Mouse (Mus musculus): ENCODE measurements around the gene Ndrg2. TPM values are rescaled to one million over a fixed set of nuclear protein-coding genes. Genes with fewer than 3 reads are reported as not detected.
"Not testable (repeated sequence)": the region's sequence is repeated elsewhere in the genome, so short reads cannot be mapped to it uniquely, and the experiment has no call there.

The Ndrg2 gene
- polyA plus RNA-seq, 1 experiment from 2014 or later = 92.7 TPM

- WGBS = 0% methylated on average over 43 of the region's 43 CpGs
- H3K4me3 ChIP-seq = peak within 1 kb of the TSS; percentile 85
- H3K27ac ChIP-seq = peak within 1 kb of the TSS; percentile 90
- no peaks in the 10 kb centered on the region for H3K9me3 ChIP-seq
- peak; percentile 98 for DNase-seq (ENCODE audit: low spot score)
- H3K4me1 ChIP-seq = peaks cover 12% of the 10 kb centered on the region
- peaks cover 35% of the 10 kb centered on the region for H3K36me3 ChIP-seq
- H3K27me3 ChIP-seq (ENCODE audit: insufficient read depth, poor library complexity, severe bottlenecking) = no peaks in the 10 kb centered on the region
Measured at GRCm38 (mm10) chr14:51884598-51885331, 29.2 kb downstream of the Ndrg2 start, which contains the start of gene Mettl17. TSS of gene Mettl17 (plus strand) at chr14:51884842.

GRCm38 (mm10) chr14:51884031-51884544, 29.9 kb downstream of the Ndrg2 start:
- Histone ChIP-seq H3K9me3 (no peaks in the 10 kb centered on the region), H3K4me3 (peak overlapping the region; percentile 85), H3K27me3 (ENCODE audit: insufficient read depth, poor library complexity, severe bottlenecking) (no peaks in the 10 kb centered on the region), H3K36me3 (peaks cover 28% of the 10 kb centered on the region), H3K27ac (peak overlapping the region; percentile 90), H3K4me1 (peaks cover 12% of the 10 kb centered on the region)
- no peak for DNase-seq (ENCODE audit: low spot score)
- WGBS = 1% methylated on average over 14 of the region's 14 CpGs

GRCm38 (mm10) chr14:51883527-51884030, 30.4 kb downstream of the Ndrg2 start:
- Histone ChIP-seq H3K27ac (peak overlapping the region; percentile 90), H3K36me3 (peaks cover 23% of the 10 kb centered on the region), H3K4me3 (peak overlapping the region; percentile 85), H3K9me3 (no peaks in the 10 kb centered on the region), H3K4me1 (peaks cover 12% of the 10 kb centered on the region), H3K27me3 (ENCODE audit: insufficient read depth, poor library complexity, severe bottlenecking) (no peaks in the 10 kb centered on the region)
- WGBS = under 1% methylated on average over 4 of the region's 4 CpGs
- DNase-seq (ENCODE audit: low spot score) = peak; percentile 81

GRCm38 (mm10) chr14:51877517-51877916, 36.4 kb downstream of the Ndrg2 start:
- Histone ChIP-seq H3K4me1 (no peaks in the 10 kb centered on the region), H3K9me3 (no peaks in the 10 kb centered on the region), H3K27me3 (ENCODE audit: insufficient read depth, poor library complexity, severe bottlenecking) (no peaks in the 10 kb centered on the region), H3K27ac (no peak overlapping the region), H3K36me3 (no peaks in the 10 kb centered on the region), H3K4me3 (no peak overlapping the region)
- no peak for DNase-seq (ENCODE audit: low spot score)
- 78% methylated on average over 3 of the region's 3 CpGs for WGBS

- Histone ChIP-seq H3K9me3 (no peaks in the 10 kb centered on the region), H3K4me1 (no peaks in the 10 kb centered on the region), H3K36me3 (no peaks in the 10 kb centered on the region), H3K4me3 (no peak overlapping the region), H3K27me3 (ENCODE audit: insufficient read depth, poor library complexity, severe bottlenecking) (no peaks in the 10 kb centered on the region), H3K27ac (no peak overlapping the region)
- 78% methylated on average over 9 of the region's 9 CpGs for WGBS
- no peak for DNase-seq (ENCODE audit: low spot score)
Measured at GRCm38 (mm10) chr14:51871741-51872140, 42.2 kb downstream of the Ndrg2 start.

GRCm38 (mm10) chr14:51870756-51871155, 43.2 kb downstream of the Ndrg2 start:
- WGBS = 64% methylated on average over 2 of the region's 2 CpGs
- Histone ChIP-seq H3K36me3 (no peaks in the 10 kb centered on the region), H3K4me3 (no peak overlapping the region), H3K27ac (no peak overlapping the region), H3K4me1 (no peaks in the 10 kb centered on the region), H3K9me3 (no peaks in the 10 kb centered on the region), H3K27me3 (ENCODE audit: insufficient read depth, poor library complexity, severe bottlenecking) (no peaks in the 10 kb centered on the region)
- DNase-seq (ENCODE audit: low spot score) = no peak

- WGBS = 6% methylated on average over 1 of the region's 1 CpGs
- H3K36me3 ChIP-seq; H3K9me3 ChIP-seq; H3K4me1 ChIP-seq; DNase-seq (ENCODE audit: low spot score); H3K4me3 ChIP-seq; H3K27ac ChIP-seq; H3K27me3 ChIP-seq (ENCODE audit: insufficient read depth, poor library complexity, severe bottlenecking): not testable (repeated sequence)
Measured at GRCm38 (mm10) chr14:51863603-51864002, 50.4 kb downstream of the Ndrg2 start.

GRCm38 (mm10) chr14:51855280-51855679, 58.7 kb downstream of the Ndrg2 start:
- WGBS = 74% methylated on average over 7 of the region's 7 CpGs
- H3K9me3 ChIP-seq; H3K27ac ChIP-seq; DNase-seq (ENCODE audit: low spot score); H3K4me1 ChIP-seq; H3K4me3 ChIP-seq; H3K27me3 ChIP-seq (ENCODE audit: insufficient read depth, poor library complexity, severe bottlenecking); H3K36me3 ChIP-seq: not testable (repeated sequence)

Other genes with a start within 250 kb of the Ndrg2 start
- gene Gm17079, start 218.7 kb downstream of the Ndrg2 start, polyA plus RNA-seq (2016; fragmentation: Nextera tagmentation; extraction: Ambion mirVana) = not detected in 2 replicates
- not detected in 2 replicates for gene Gm5800, start 197.0 kb downstream of the Ndrg2 start, polyA plus RNA-seq (2016; fragmentation: Nextera tagmentation; extraction: Ambion mirVana)
- gene Ang4, start 140.6 kb downstream of the Ndrg2 start, polyA plus RNA-seq (2016; fragmentation: Nextera tagmentation; extraction: Ambion mirVana) = not detected in 2 replicates
- gene AY358078, start 114.1 kb downstream of the Ndrg2 start, polyA plus RNA-seq (2016; fragmentation: Nextera tagmentation; extraction: Ambion mirVana) = not detected in 2 replicates
- not detected in 2 replicates for gene Ear6, start 60.5 kb downstream of the Ndrg2 start, polyA plus RNA-seq (2016; fragmentation: Nextera tagmentation; extraction: Ambion mirVana)
- gene Mettl17, start 29.3 kb downstream of the Ndrg2 start, polyA plus RNA-seq (2016; fragmentation: Nextera tagmentation; extraction: Ambion mirVana) = 40.0 and 45.1 TPM in 2 replicates
- 0.53 and 0.63 TPM in 2 replicates for gene Slc39a2, start 21.3 kb downstream of the Ndrg2 start, polyA plus RNA-seq (2016; fragmentation: Nextera tagmentation; extraction: Ambion mirVana)
- not detected in 2 replicates for gene Tppp2, start 4.3 kb upstream of the Ndrg2 start, polyA plus RNA-seq (2016; fragmentation: Nextera tagmentation; extraction: Ambion mirVana)
- not detected in 2 replicates for gene Rnase13, start 8.6 kb upstream of the Ndrg2 start, polyA plus RNA-seq (2016; fragmentation: Nextera tagmentation; extraction: Ambion mirVana)
- 72.3 and 86.4 TPM in 2 replicates for gene Arhgef40, start 70.6 kb upstream of the Ndrg2 start, polyA plus RNA-seq (2016; fragmentation: Nextera tagmentation; extraction: Ambion mirVana)
- gene Tmem253, start 101.5 kb upstream of the Ndrg2 start, polyA plus RNA-seq (2016; fragmentation: Nextera tagmentation; extraction: Ambion mirVana) = 0.27 and 0.57 TPM in 2 replicates
- gene Zfp219, start 106.6 kb upstream of the Ndrg2 start, polyA plus RNA-seq (2016; fragmentation: Nextera tagmentation; extraction: Ambion mirVana) = 21.5 and 31.1 TPM in 2 replicates
- gene Olfr221, start 128.3 kb upstream of the Ndrg2 start, polyA plus RNA-seq (2016; fragmentation: Nextera tagmentation; extraction: Ambion mirVana) = not detected in 2 replicates
- gene Hnrnpc, start 189.9 kb upstream of the Ndrg2 start, polyA plus RNA-seq (2016; fragmentation: Nextera tagmentation; extraction: Ambion mirVana) = 506 and 686 TPM in 2 replicates
- gene Rpgrip1, start 196.5 kb upstream of the Ndrg2 start, polyA plus RNA-seq (2016; fragmentation: Nextera tagmentation; extraction: Ambion mirVana) = 52.3 and 61.7 TPM in 2 replicates

All from heart, embryonic 10.5 days (tissue).